In genomic region chr6:94678377-94679164, GRCm38 (mm10) we compare ENCODE assay signal across 11 mouse cellular contexts. TPM values are rescaled to one million over a fixed set of nuclear protein-coding genes. Genes with fewer than 3 reads are reported as not detected.
DNase-seq lines count a peak whose midpoint lies in the region; ATAC-seq and TF ChIP-seq lines count a peak whose summit lies in the region.
"Had no signal": no experiment of that assay in that cellular context is flagged by ENCODE, and none has a peak within 500 bp of the region (broad histone marks: within the 10 kb centered on the region; RNA-seq: fewer than 3 reads in every experiment).

No protein-coding gene starts in this region.

- 0 out of 2 replicates have a peak, but pooled peaks have one; percentile 20 for ATAC-seq in midbrain, embryonic 12.5 days (ENCODE audit: low FRiP score, low read depth)
- no peak for ATAC-seq in midbrain, postnatal 0 days (ENCODE audit: low FRiP score)
- ATAC-seq in forebrain, embryonic 14.5 days = peak; percentile 18; the same call in 1 of the 2 replicates
- ATAC-seq in intestine, postnatal 0 days = no peak
- no peak for ATAC-seq in stomach, embryonic 15.5 days (ENCODE audit: insufficient read depth, low FRiP score, low read depth)

- 43% methylated on average over 6 of the region's 6 CpGs for WGBS in midbrain, embryonic 12.5 days
- 39% methylated on average over 6 of the region's 6 CpGs for WGBS in midbrain, postnatal 0 days
- 13% methylated on average over 6 of the region's 6 CpGs for WGBS in forebrain, embryonic 14.5 days
- WGBS in intestine, postnatal 0 days = 18% methylated on average over 6 of the region's 6 CpGs
- 33% methylated on average over 6 of the region's 6 CpGs for WGBS in stomach, embryonic 15.5 days

- no peak for TF ChIP-seq CTCF in midbrain, postnatal 0 days (IDR thresholded peaks at IDR 0.05)
- TF ChIP-seq CTCF in intestine, postnatal 0 days (IDR thresholded peaks at IDR 0.05; ENCODE audit: low read depth) = no peak

- H3K9ac ChIP-seq in midbrain, embryonic 12.5 days (replicated peaks) = no peak overlapping the region; the same call in 1 of the 2 replicates
- no peak overlapping the region for H3K9ac ChIP-seq in midbrain, postnatal 0 days (replicated peaks; ENCODE audit: low read length, poor library complexity, severe bottlenecking)
- H3K9ac ChIP-seq in forebrain, embryonic 14.5 days (ENCODE audit: low read length) = no peak overlapping the region
- H3K9ac ChIP-seq in intestine, postnatal 0 days (ENCODE audit: low read depth, low read length) = peak overlapping the region; percentile 31; the same call in 1 of the 2 replicates
- no peak overlapping the region for H3K9ac ChIP-seq in stomach, embryonic 15.5 days

- H3K9me3 ChIP-seq in midbrain, embryonic 12.5 days = no peaks in the 10 kb centered on the region
- no peaks in the 10 kb centered on the region for H3K9me3 ChIP-seq in midbrain, postnatal 0 days (ENCODE audit: low read length)
- no peaks in the 10 kb centered on the region for H3K9me3 ChIP-seq in forebrain, embryonic 14.5 days (replicated peaks; ENCODE audit: control insufficient read depth, low read length)
- no peaks in the 10 kb centered on the region for H3K9me3 ChIP-seq in intestine, postnatal 0 days (ENCODE audit: control insufficient read depth)
- H3K9me3 ChIP-seq in stomach, embryonic 15.5 days = no peaks in the 10 kb centered on the region

- peaks cover 79% of the 10 kb centered on the region for H3K4me1 ChIP-seq in midbrain, embryonic 12.5 days
- peaks cover 7% of the 10 kb centered on the region; the same call in 1 of the 2 replicates for H3K4me1 ChIP-seq in midbrain, postnatal 0 days (ENCODE audit: insufficient read depth, low read length)
- peaks cover 54% of the 10 kb centered on the region for H3K4me1 ChIP-seq in forebrain, embryonic 14.5 days (ENCODE audit: control insufficient read depth, insufficient read depth, low read length)
- peaks cover 40% of the 10 kb centered on the region for H3K4me1 ChIP-seq in intestine, postnatal 0 days (replicated peaks; ENCODE audit: control insufficient read depth, insufficient read depth, low read length)
- H3K4me1 ChIP-seq in stomach, embryonic 15.5 days = peaks cover 75% of the 10 kb centered on the region

- peak overlapping the region; percentile 49; the same call in 1 of the 2 replicates for H3K27ac ChIP-seq in midbrain, embryonic 12.5 days (replicated peaks)
- H3K27ac ChIP-seq in midbrain, postnatal 0 days (ENCODE audit: low read depth, low read length) = no peak overlapping the region; the same call in 1 of the 2 replicates
- no peak overlapping the region; the same call in 1 of the 2 replicates for H3K27ac ChIP-seq in forebrain, embryonic 14.5 days (ENCODE audit: low read depth, low read length)
- no peak overlapping the region for H3K27ac ChIP-seq in intestine, postnatal 0 days (ENCODE audit: low read depth, low read length)
- peak overlapping the region; percentile 85 for H3K27ac ChIP-seq in stomach, embryonic 15.5 days

- DNase-seq in midbrain, postnatal 0 days (ENCODE audit: low spot score) = no peak
- no peak for DNase-seq in forebrain, embryonic 14.5 days (ENCODE audit: low spot score)
- DNase-seq in cerebellum, postnatal 10 days = no peak
- no peak for DNase-seq in embryo, embryonic 10.5 days (ENCODE audit: low spot score)
- DNase-seq: cerebellum, postnatal 36 days; gastrocnemius, postnatal 36 days; heart, postnatal 14 days; right cerebral cortex, postnatal 14 days had no signal

- no peak overlapping the region for H3K4me3 ChIP-seq in midbrain, embryonic 12.5 days
- H3K4me3 ChIP-seq in midbrain, postnatal 0 days (ENCODE audit: low read depth, low read length) = no peak overlapping the region
- H3K4me3 ChIP-seq in forebrain, embryonic 14.5 days (ENCODE audit: low read depth, low read length) = no peak overlapping the region
- no peak overlapping the region for H3K4me3 ChIP-seq in intestine, postnatal 0 days (ENCODE audit: low read depth, low read length)
- no peak overlapping the region for H3K4me3 ChIP-seq in stomach, embryonic 15.5 days (replicated peaks)

- no peak overlapping the region for H3K4me2 ChIP-seq in midbrain, embryonic 12.5 days (replicated peaks)
- H3K4me2 ChIP-seq in midbrain, postnatal 0 days (ENCODE audit: low read depth, low read length, poor library complexity, severe bottlenecking) = no peak overlapping the region
- H3K4me2 ChIP-seq in forebrain, embryonic 14.5 days (ENCODE audit: low read length) = peak overlapping the region; percentile 4; the same call in 1 of the 2 replicates
- H3K4me2 ChIP-seq in intestine, postnatal 0 days (replicated peaks; ENCODE audit: low read depth) = peak overlapping the region; percentile 35
- H3K4me2 ChIP-seq in stomach, embryonic 15.5 days = 0 out of 2 replicates have a peak overlapping the region, but pooled peaks have one; percentile 4

- H3K36me3 ChIP-seq in midbrain, embryonic 12.5 days = no peaks in the 10 kb centered on the region
- H3K36me3 ChIP-seq in midbrain, postnatal 0 days (ENCODE audit: insufficient read depth, low read length) = no peaks in the 10 kb centered on the region
- H3K36me3 ChIP-seq in forebrain, embryonic 14.5 days (ENCODE audit: control insufficient read depth, insufficient read depth, low read length) = no peaks in the 10 kb centered on the region
- H3K36me3 ChIP-seq in intestine, postnatal 0 days (ENCODE audit: control insufficient read depth, insufficient read depth) = no peaks in the 10 kb centered on the region
- no peaks in the 10 kb centered on the region for H3K36me3 ChIP-seq in stomach, embryonic 15.5 days

- H3K27me3 ChIP-seq in midbrain, embryonic 12.5 days = no peaks in the 10 kb centered on the region
- no peaks in the 10 kb centered on the region for H3K27me3 ChIP-seq in midbrain, postnatal 0 days (ENCODE audit: insufficient read depth, low read length)
- H3K27me3 ChIP-seq in forebrain, embryonic 14.5 days (replicated peaks; ENCODE audit: control insufficient read depth, insufficient read depth, low read length) = no peaks in the 10 kb centered on the region
- H3K27me3 ChIP-seq in intestine, postnatal 0 days (replicated peaks; ENCODE audit: control insufficient read depth, insufficient read depth, low read length) = no peaks in the 10 kb centered on the region
- no peaks in the 10 kb centered on the region for H3K27me3 ChIP-seq in stomach, embryonic 15.5 days (replicated peaks)

RNA-seq across cellular contexts. Expression of gene Lrig1, which starts 21.4 kb away (rescaled TPM):
- polyA plus RNA-seq in midbrain, embryonic 12.5 days (2016; fragmentation: Nextera tagmentation; extraction: Ambion mirVana) = 14.4 and 17.3 TPM in 2 replicates
- 76.3 and 90.8 TPM in 2 replicates for total RNA-seq in midbrain, postnatal 0 days (2014; rRNA removed)
- polyA plus RNA-seq in midbrain, postnatal 0 days (2015; fragmentation: Nextera tagmentation; extraction: Ambion mirVana) = 16.6 and 22.6 TPM in 2 replicates
- 8.5 and 9.5 TPM in 2 replicates for polyA plus RNA-seq in forebrain, embryonic 14.5 days (2014; fragmentation: Nextera tagmentation; extraction: Ambion mirVana)
- 13.3 and 13.4 TPM in 2 replicates for polyA plus RNA-seq in intestine, postnatal 0 days (2015; fragmentation: Nextera tagmentation; extraction: Ambion mirVana)
- polyA plus RNA-seq in stomach, embryonic 15.5 days (2015; fragmentation: Nextera tagmentation; extraction: Ambion mirVana) = 25.7 TPM in 2 replicates

Comparison
In these comparisons a context has a peak if more than half of its experiments do, and no peak if none do; other contexts are left out.
1. ATAC-seq: peak in midbrain, embryonic 12.5 days (single experiment) and forebrain, embryonic 14.5 days (single experiment); none in midbrain, postnatal 0 days (single experiment), intestine, postnatal 0 days (single experiment) and stomach, embryonic 15.5 days (single experiment).
2. H3K27ac ChIP-seq: peak in midbrain, embryonic 12.5 days (single experiment) and stomach, embryonic 15.5 days (single experiment); none in midbrain, postnatal 0 days (single experiment), forebrain, embryonic 14.5 days (single experiment) and intestine, postnatal 0 days (single experiment).
3. H3K4me2 ChIP-seq: peak in forebrain, embryonic 14.5 days (single experiment), intestine, postnatal 0 days (single experiment) and stomach, embryonic 15.5 days (single experiment); none in midbrain, embryonic 12.5 days (single experiment) and midbrain, postnatal 0 days (single experiment).